Mouse (Mus musculus) regulatory T cell (primary cell): ENCODE data around the gene Ip6k1.

Source experiments
- in situ Hi-C: fragments of 300-600 bp; cut with MboI, MseI; formaldehyde crosslinking; loops from one replicate; pipeline ENCODE4 v1.15.1; 2025; ENCODE audit warnings: high pct_unique_total_duplicates

Ip6k1 gene

DNA sequence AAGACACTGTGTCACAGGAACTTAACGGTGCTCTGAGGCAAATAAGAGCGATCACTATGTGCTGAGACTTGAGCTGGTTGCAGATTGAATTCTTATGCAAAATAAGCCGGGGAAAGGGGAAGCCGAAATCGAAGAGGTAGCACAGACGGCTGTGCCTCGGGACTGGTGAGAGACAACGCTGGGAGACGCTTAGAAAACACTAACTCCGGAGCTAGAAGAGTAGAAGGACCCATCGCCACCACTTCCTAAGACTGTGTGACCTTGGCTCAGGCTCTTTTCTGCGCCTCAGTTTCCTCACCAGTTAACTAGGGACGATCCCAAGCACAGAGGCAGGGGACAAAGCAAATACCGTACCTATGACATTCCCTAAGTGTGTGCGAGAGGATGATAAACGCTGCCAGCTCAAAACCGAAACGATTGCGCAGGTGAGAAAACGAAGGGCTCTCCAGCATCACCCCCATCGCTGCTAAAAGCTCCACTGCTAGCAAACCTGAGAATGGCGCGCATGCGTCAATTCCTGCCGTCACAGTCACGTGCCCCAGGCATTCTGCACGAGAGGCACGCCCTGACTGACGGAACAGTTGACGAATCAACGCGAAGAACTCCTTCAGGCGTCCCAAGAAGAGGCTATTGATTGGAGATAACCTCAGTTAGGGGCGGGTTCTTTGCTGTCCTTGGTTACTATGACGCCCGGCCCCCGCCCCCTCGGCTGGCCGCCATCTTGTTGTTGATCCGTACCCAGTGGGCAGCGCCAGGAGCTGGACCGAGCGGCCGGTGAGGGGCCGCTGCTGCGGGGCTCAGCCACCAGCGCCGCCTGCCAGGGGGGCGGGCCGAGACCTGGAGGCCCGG is at the start of gene Ip6k1:
TSS of gene Ip6k1 (plus strand) at position 580 of the 849 bp plus-strand sequence.
- in situ Hi-C loops = no loop called here

DNA sequence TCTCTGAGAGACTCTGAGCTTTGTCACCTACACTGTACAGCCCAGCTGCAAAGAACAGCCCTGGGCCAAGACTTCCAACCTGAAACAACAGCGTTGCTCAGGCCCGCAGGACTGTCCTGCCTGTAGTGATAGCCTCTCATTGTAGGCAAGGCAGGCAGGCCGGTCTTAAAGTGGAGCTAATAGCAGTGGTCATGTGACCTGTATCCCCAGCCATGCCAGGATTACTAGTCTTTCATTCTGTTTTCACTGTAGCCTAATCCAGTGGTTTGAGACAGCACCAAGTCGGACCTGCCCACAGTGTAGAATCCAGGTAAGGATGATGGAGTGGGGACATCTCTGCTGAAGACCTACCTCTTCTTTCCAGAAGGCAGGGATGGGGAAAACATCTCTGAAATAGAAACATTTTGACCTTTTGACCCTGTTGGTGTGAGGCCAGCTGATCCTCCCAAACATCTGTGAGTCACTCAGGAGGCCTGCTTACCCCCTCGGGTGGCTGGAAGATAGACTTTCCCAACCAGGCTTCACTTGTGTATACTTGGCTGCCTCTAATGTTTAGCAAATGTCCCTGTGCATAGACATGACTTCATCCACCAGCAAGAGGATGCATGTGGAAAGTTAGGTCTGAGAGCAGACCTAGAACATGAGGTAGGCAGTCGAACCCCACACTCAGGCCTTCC is 46.5 kb upstream of the Ip6k1 start:
- in situ Hi-C loops = no loop called here

DNA sequence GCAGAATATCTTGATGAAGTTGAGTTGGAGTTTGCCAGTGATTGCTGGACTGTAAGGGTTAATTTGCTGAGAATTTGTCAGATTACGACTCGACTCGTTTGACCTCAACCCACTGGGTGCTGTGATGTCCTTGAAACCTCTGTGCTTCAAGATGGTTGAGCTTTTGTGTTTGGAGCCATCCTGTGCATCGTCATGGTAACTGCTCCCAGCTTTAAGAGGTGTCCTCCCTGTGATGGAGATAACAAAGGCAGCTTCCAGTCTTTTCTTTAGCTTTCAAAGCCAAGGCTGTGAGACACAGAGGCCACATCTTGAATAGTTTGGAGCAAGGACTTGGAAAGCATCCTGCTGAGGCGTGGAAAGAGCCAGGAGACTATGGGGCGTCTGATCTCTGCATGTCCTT is 45.2 kb upstream of the Ip6k1 start:
- in situ Hi-C loops = no loop called here

GRCm38 (mm10) chr9:107959896-107960295 is 42.4 kb upstream of the Ip6k1 start:
- in situ Hi-C loops = no loop called here

GRCm38 (mm10) chr9:107960928-107961327 is 41.4 kb upstream of the Ip6k1 start:
- in situ Hi-C loops = no loop called here

DNA sequence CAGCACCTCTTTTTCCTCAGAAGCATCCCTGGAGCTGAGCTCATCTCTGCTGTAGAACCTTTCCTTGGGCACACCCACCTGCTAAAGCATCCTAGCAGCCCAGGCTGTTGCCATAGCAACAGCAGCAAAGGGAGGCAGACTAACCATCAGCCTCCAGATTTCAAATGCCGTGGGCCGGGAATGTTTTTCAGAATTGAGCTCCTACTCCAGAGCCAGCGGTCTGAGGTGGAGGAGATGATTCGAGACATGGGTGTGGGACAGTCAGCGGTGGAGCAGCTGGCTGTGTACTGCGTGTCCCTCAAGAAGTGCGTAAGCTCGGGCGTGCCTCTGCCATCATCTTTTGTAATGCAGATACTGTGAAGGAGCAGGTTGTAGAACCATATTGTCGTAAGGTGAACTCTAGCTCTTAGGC is 40.9 kb upstream of the Ip6k1 start:
- in situ Hi-C loops = no loop called here

GRCm38 (mm10) chr9:107961881-107962280 is 40.4 kb upstream of the Ip6k1 start:
- in situ Hi-C loops = no loop called here

- in situ Hi-C loops = no loop called here
These were observed 39.4 kb upstream of the Ip6k1 start for GRCm38 (mm10) chr9:107962916-107963315.

GRCm38 (mm10) chr9:107963700-107964099 is 38.6 kb upstream of the Ip6k1 start:
- in situ Hi-C loops = no loop called here

- in situ Hi-C loops = loop anchor here (5.0 kb wide), 1 partner anchor 103 kb away; no protein-coding TSS in a partner anchor
These were observed 37.6 kb upstream of the Ip6k1 start for GRCm38 (mm10) chr9:107964681-107965080.

DNA sequence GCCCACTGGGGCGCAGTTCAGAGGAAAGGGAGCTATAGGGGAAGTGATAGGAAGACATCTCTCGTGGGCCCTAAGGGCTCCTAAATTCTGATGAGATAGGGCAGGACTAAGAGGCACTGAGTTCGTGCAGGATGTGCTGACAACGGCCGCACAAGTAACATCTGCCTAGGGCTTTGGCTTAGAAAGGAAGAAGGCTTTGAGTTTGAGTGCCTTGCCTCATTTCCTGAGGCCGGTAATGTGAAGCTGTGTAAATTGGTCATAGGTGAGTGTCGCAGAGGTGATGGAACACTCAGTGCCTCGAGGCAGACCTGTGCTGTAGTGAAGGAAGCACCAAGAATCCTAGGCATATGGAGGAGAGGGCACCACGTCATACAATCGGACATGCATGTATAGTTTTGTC is 35.6 kb upstream of the Ip6k1 start:
- in situ Hi-C loops = loop anchor here (5.0 kb wide), 1 partner anchor 101 kb away; no protein-coding TSS in a partner anchor

DNA sequence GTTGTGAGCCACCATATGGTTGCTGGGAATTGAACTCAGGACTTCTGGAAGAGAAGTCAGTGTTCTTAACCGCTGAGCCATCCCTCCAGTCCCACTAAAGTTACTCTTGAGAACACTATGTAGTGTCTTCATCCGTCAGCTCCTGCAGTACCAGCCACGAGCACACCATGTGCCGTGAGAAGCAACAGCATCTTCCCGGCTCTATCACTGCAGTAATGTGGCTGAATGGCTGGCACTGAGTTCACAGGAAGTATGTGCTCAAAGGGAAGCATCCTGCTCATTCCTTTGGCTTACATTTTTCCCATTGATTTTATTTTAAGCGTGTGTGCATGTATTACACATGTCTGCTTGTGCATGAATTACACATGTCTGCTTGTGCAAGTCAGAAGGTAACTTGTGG is 34.9 kb upstream of the Ip6k1 start:
- in situ Hi-C loops = loop anchor here (5.0 kb wide), 1 partner anchor 100 kb away; no protein-coding TSS in a partner anchor

- in situ Hi-C loops = loop anchor here (5.0 kb wide), 1 partner anchor 99 kb away; no protein-coding TSS in a partner anchor
These were observed 33.8 kb upstream of the Ip6k1 start for GRCm38 (mm10) chr9:107968531-107968930.

GRCm38 (mm10) chr9:107970311-107970710 is 32.0 kb upstream of the Ip6k1 start:
- in situ Hi-C loops = no loop called here

GRCm38 (mm10) chr9:107971690-107972541 is 30.4 kb upstream of the Ip6k1 start:
- in situ Hi-C loops = no loop called here

DNA sequence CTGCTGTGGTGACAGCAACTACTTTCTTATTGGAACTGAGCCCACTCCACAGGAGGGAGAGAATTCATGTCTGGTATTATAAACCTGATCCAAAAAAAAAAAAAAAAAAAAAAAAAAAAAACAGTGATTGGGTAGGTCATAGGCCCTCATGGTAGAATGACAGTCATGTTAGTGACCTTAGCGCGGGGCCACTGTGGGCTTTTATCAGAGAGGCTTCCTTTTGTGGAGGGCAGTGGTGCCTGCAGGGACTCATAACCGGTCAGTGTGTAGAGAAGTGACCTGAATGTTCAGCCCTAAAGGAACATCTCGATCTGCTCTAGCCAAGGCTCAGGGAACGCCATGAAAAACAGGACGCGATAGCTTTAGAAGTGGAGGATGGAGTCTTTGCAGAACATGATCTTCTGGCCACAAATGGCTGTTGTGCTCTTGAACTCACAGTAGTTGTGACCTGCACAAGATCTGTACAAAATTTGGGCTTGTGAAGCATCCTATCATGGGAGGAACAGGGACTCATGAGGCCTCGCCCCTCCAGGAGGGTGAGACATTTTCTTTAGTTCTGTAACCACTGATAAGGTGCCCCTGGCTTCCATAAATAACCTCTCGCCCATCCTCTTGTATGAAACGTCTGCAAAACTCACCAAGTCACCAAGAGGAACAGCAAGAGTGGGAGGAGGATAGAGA is 27.7 kb upstream of the Ip6k1 start:
- in situ Hi-C loops = no loop called here

DNA sequence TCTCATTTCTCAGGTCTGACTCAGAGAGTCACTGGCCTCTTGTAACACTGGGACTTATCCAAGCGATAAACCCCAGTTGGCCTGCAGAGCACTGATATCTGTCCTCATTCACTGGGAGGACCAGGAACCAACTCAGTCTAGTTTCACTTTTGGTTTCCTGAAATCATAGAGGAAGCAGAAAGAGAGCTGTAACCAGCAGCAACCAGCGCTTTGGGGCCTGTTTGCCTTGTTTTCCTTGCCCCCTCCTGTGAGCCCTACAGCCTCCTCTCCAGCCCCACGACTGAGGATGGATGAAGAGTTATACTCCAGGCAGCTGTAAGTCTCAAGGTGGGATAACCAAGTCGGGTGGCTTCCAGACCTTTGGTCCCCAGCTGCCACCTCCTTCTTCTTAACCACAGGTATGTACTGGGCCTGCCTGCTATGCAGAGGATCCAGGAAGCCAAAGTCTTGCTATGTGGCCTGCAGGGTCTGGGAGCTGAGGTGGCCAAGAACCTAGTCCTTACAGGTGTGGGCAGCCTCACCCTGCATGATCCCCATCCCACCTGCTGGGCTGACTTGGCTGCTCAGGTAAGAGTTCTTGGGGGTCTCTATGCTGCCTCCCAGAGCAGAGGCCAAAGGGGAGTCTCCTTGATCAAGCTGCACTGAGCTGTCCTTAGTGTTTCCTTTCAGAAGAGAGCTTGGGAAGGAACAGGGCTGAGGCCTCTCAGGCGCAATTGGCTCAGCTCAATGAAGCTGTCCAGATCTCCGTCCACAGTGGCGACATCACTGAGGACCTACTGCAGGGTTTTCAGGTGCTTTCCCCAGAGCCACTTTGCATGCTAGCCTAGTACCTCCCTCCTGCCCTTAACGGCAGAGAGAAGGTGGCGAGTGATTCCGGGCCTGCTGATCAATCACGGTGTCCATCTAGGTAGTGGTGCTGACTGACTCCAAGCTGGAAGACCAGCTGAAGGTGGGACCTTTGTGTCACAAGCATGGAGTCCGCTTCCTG is 26.6 kb upstream of the Ip6k1 start, which contains the start of gene Uba7:
TSS of gene Uba7 (plus strand) at position 107 of the 988 bp plus-strand sequence.
- in situ Hi-C loops = no loop called here

GRCm38 (mm10) chr9:107978815-107979214 is 23.5 kb upstream of the Ip6k1 start:
- in situ Hi-C loops = no loop called here

GRCm38 (mm10) chr9:107981684-107982605 is 20.4 kb upstream of the Ip6k1 start:
- in situ Hi-C loops = no loop called here
